7 mouse cellular contexts compared by ENCODE assay signal in the genomic region with DNA sequence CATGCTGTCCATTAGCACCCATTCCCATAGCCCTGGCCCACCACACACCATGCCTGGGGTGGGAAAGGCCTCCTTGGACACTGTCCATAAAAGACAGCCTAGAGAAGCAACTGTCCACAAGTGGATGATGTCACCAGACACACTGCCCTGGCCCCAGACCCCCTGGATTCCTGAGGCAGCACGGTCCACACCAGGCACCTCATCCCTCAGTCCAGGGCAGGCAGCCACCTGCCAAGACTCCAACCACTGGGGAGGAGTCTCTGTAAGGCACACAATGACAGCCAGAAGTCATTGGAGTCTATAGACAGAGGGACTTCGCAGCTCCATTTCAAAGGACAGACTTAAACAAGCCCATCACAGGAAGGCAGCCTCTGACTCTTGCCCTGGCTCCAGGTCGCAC. TPM values are rescaled to one million over a fixed set of nuclear protein-coding genes. Genes with fewer than 3 reads are reported as not detected.
DNase-seq lines count a peak whose midpoint lies in the region; ATAC-seq and TF ChIP-seq lines count a peak whose summit lies in the region.

No protein-coding gene starts in this region.

- no peak for TF ChIP-seq CTCF in layer of hippocampus, adult 2 months (conservative IDR thresholded peaks at IDR 0.05)
- no peak for TF ChIP-seq CTCF in heart, postnatal 0 days (IDR thresholded peaks at IDR 0.05; ENCODE audit: low read depth)

- no peak for DNase-seq in layer of hippocampus, adult 2 months (ENCODE audit: low spot score in 2 of 2)
- no peak for DNase-seq in layer of hippocampus, adult 9-11 months
- DNase-seq in heart, postnatal 0 days (ENCODE audit: low spot score) = no peak
- no peak for DNase-seq in left cerebral cortex, adult 9 months (ENCODE audit: low spot score in 2 of 2)
- DNase-seq in adrenal gland, adult (ENCODE audit: inconsistent age in 2 of 2, low spot score in 1 of 2) = no peak

- peaks cover 16% of the 10 kb centered on the region for H3K27me3 ChIP-seq in embryonic facial prominence, embryonic 12.5 days
- H3K27me3 ChIP-seq in heart, postnatal 0 days (ENCODE audit: control insufficient read depth, insufficient read depth, low read length) = no peaks in the 10 kb centered on the region
- peaks cover 26% of the 10 kb centered on the region for H3K27me3 ChIP-seq in midbrain, embryonic 13.5 days

- 0 out of 2 replicates have a peak overlapping the region, but pooled peaks have one; percentile 94 for H3K4me2 ChIP-seq in embryonic facial prominence, embryonic 12.5 days (replicated peaks)
- H3K4me2 ChIP-seq in heart, postnatal 0 days (ENCODE audit: low read depth, low read length) = peak overlapping the region; percentile 96; the same call in 1 of the 2 replicates
- peak overlapping the region; percentile 98 for H3K4me2 ChIP-seq in midbrain, embryonic 13.5 days (replicated peaks)

- H3K9me3 ChIP-seq in embryonic facial prominence, embryonic 12.5 days = no peaks in the 10 kb centered on the region
- no peaks in the 10 kb centered on the region for H3K9me3 ChIP-seq in heart, postnatal 0 days (replicated peaks; ENCODE audit: control insufficient read depth, low read length)
- no peaks in the 10 kb centered on the region for H3K9me3 ChIP-seq in midbrain, embryonic 13.5 days

- peak overlapping the region; percentile 89 for H3K4me3 ChIP-seq in layer of hippocampus, adult 2 months
- H3K4me3 ChIP-seq in embryonic facial prominence, embryonic 12.5 days = no peak overlapping the region
- peak overlapping the region; percentile 83; the same call in 1 of the 2 replicates for H3K4me3 ChIP-seq in heart, postnatal 0 days (ENCODE audit: low read depth, low read length)
- peak overlapping the region; percentile 79 for H3K4me3 ChIP-seq in midbrain, embryonic 13.5 days (replicated peaks)

- WGBS in embryonic facial prominence, embryonic 12.5 days = 67% methylated on average over 3 of the region's 3 CpGs
- 56% methylated on average over 3 of the region's 3 CpGs for WGBS in heart, postnatal 0 days
- WGBS in midbrain, embryonic 13.5 days = 71% methylated on average over 3 of the region's 3 CpGs

- peak overlapping the region; percentile 94 for H3K27ac ChIP-seq in layer of hippocampus, adult 2 months
- no peak overlapping the region for H3K27ac ChIP-seq in embryonic facial prominence, embryonic 12.5 days
- H3K27ac ChIP-seq in heart, postnatal 0 days (ENCODE audit: low read depth) = no peak overlapping the region
- no peak overlapping the region for H3K27ac ChIP-seq in midbrain, embryonic 13.5 days

- peaks cover 19% of the 10 kb centered on the region for H3K4me1 ChIP-seq in embryonic facial prominence, embryonic 12.5 days
- H3K4me1 ChIP-seq in heart, postnatal 0 days (ENCODE audit: control insufficient read depth, insufficient read depth) = 0 out of 2 replicates have a peak, but pooled peaks cover 5% of the 10 kb centered on the region
- H3K4me1 ChIP-seq in midbrain, embryonic 13.5 days (replicated peaks) = peaks cover 17% of the 10 kb centered on the region

- no peak for ATAC-seq in embryonic facial prominence, embryonic 12.5 days (ENCODE audit: insufficient number of reproducible peaks, insufficient read depth, low FRiP score, low TSS enrichment)
- no peak for ATAC-seq in heart, postnatal 0 days (ENCODE audit: insufficient read depth, low read depth)
- ATAC-seq in midbrain, embryonic 13.5 days = no peak

- no peak for TF ChIP-seq EP300 in heart, postnatal 0 days (IDR thresholded peaks at IDR 0.05; ENCODE audit: low read depth)

- H3K36me3 ChIP-seq in embryonic facial prominence, embryonic 12.5 days = no peaks in the 10 kb centered on the region
- H3K36me3 ChIP-seq in heart, postnatal 0 days (replicated peaks; ENCODE audit: control insufficient read depth, insufficient read depth, low read length) = no peaks in the 10 kb centered on the region
- H3K36me3 ChIP-seq in midbrain, embryonic 13.5 days = no peaks in the 10 kb centered on the region

- no peak overlapping the region for H3K9ac ChIP-seq in embryonic facial prominence, embryonic 12.5 days
- no peak overlapping the region for H3K9ac ChIP-seq in heart, postnatal 0 days (replicated peaks; ENCODE audit: low read depth, low read length)
- H3K9ac ChIP-seq in midbrain, embryonic 13.5 days (replicated peaks) = 0 out of 2 replicates have a peak overlapping the region, but pooled peaks have one; percentile 89

RNA-seq across cellular contexts. Expression of a gene that starts 1.9 kb away (rescaled TPM):
- 10 to 100 TPM; 76.3 to 83.9 TPM for total RNA-seq in layer of hippocampus, adult 2 months (2021)
- 6.8 and 7.1 TPM in 2 replicates for polyA plus RNA-seq in embryonic facial prominence, embryonic 12.5 days (2016; fragmentation: Nextera tagmentation; extraction: Ambion mirVana)
- 11.6 and 12.6 TPM in 2 replicates for total RNA-seq in heart, postnatal 0 days (2014; rRNA removed; ENCODE audit: low replicate concordance)
- polyA plus RNA-seq in heart, postnatal 0 days (2015; fragmentation: Nextera tagmentation; extraction: Ambion mirVana) = 16.7 and 18.2 TPM in 2 replicates
- polyA plus RNA-seq in midbrain, embryonic 13.5 days (2015; fragmentation: Nextera tagmentation; extraction: Ambion mirVana) = 7.1 and 7.8 TPM in 2 replicates

RNA-seq across cellular contexts. Expression of a gene that starts 54.9 kb away (rescaled TPM):
- 10 to 100 TPM; 14.8 to 22.7 TPM for total RNA-seq in layer of hippocampus, adult 2 months (2021)
- 60.3 TPM in 2 replicates for polyA plus RNA-seq in embryonic facial prominence, embryonic 12.5 days (2016; fragmentation: Nextera tagmentation; extraction: Ambion mirVana)
- total RNA-seq in heart, postnatal 0 days (2014; rRNA removed; ENCODE audit: low replicate concordance) = 18.7 and 30.4 TPM in 2 replicates
- polyA plus RNA-seq in heart, postnatal 0 days (2015; fragmentation: Nextera tagmentation; extraction: Ambion mirVana) = 33.2 and 46.6 TPM in 2 replicates
- polyA plus RNA-seq in midbrain, embryonic 13.5 days (2015; fragmentation: Nextera tagmentation; extraction: Ambion mirVana) = 203 and 222 TPM in 2 replicates
